Mouse (Mus musculus) cerebellum, postnatal 36 days (tissue): Measurements from ENCODE around the gene Cdh4.

ENCODE experiments used
- DNase-seq, 2 experiments: peaks; one replicate each; pipeline ENCODE4 v3.0.0; 2021 to 2022; ENCODE audit warnings: mixed read lengths in 2 of 2

Cdh4 gene

DNA sequence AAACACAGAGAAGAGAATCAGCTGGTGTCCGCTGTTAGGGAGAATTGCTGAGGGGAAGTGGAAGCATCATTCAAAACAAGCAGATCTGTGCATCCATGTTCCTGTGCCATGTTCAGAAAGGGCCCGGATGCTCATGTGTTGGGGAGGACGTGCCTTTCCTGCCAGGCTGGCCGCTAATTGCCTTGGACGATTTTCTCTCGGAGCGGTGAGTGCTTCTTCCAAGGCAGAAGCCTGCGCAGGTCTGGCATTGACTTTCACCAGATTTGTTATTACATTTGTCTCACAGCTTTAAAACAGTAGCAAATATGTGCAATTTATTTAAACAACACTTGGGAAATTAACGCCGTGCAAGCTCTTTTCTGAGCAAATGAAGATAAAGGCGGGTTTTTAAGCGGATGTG is 353.2 kb downstream of the Cdh4 start:
- no peak for DNase-seq

DNA sequence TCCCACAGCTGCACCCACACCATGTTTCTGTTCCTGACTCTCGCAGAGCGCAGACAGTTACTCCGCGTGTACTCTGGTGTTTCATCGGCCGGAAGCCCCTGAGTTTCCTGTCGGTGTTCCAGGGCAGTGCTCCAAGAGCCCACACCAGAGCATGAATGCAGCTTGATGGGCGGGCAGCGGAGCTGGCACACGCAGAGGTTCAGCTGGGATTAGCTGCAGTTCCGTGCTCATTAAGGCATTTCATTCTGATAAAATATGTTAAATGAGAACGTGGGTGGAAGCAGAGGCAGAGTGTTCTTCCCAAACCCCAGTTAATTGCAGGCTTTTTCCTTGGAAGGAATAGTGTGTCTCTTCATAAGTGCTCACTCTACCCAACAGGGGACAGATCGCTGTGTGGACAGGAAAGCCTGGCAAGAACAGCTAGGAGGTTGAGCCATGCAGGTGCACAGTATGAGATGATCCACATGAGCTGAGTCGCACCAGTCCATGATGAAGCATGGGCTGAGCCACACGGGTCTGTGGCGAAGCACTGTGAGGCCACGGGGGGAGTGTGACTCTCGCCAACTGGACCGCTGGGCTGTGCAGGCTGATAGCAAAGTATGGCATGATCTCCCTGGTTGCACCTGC is 357.8 kb downstream of the Cdh4 start:
- peak in 1 of 2 experiments; percentile 13 for DNase-seq

DNA sequence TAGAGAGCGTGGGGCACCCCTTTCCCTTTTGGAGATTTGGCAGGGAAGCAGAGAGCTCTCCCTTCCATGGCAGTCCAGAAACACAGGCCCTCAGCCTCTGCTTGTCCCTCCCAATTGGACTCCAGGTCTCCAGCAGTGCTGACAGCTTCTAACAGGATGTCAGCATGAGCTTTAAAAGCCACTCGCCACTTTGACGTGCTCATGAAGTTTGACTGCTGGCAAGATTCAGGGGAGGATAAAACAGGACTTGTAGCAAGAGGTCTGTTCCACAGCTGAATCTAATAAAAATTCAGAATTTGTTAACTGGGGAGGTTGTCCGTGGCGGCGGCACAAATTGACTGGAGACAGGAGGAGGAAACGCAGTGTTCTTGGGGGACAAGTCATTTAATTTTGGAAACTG is 358.8 kb downstream of the Cdh4 start:
- DNase-seq: no peak

DNA sequence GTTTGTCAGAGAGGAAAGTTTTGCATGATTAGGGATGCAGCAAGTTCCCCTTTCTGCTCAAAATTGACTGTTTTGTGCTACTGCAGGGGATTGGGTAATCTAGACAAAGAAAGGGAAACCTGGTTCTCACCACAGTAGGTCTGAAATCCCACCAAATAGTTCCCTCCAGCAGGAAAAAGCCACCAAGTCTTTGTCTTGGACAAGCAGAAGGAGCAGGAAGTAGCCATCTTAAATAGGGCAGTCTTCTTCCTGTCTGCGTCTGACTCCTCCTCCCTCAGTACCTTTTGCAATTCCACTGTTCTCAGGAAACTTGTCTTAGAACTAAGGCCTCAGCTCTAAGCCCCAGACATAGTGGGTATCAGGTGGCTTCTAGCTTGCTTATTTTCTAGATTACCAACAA is 360.2 kb downstream of the Cdh4 start:
- no peak for DNase-seq

DNA sequence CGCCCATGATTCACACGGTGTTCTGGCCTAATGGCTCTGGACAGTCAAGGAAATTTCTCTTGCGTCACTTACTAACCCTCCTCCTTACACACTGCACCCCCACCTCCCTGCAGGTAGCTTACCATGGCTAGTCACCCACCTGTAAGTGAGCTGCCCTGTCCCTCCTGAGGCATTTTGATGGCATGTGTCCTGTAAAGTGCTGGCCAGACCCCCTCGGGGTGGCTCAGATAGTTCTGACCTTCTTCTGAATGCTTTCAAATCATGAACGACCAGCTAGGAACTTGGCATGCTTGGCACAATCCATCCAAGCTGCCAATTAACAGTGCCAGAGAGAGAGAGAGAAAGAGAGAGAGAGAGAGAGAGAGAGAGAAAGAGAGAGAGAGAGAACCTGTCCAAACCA is 368.9 kb downstream of the Cdh4 start:
- no peak for DNase-seq

DNA sequence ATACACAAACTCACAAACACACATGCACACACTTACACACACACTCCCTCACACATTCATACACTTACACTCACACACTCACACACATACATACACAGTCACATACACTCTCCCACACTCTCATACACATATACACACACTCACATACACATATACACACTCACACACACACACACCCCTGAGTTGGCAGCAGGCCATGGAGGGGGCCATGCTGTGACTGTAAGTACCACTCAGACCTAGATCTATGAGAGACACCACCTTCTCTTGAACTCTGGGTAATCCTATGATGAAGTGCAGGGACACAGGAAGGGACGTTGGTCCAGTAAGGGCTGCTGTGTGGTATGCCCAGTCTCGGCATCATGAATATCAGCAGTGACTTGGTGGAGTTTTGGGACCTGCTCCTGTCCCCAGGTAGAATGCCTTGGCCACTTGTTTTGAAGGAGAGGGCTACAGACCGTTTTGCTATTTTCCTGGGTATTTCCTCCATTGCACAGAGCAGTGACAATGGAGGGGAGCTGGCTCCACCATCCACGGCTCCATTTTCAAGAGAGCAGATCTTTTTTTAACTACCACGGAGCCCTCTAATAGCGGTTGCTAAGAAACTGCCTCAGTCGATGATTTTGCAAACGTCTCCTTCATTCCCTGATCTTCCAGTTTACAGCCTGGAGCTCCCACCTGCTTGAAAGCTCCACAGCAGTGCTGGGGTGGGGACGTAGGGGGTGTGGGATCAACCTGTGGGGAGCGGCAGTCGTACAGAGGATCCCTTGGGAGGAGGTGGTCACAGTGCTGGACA is 371.0 kb downstream of the Cdh4 start:
- DNase-seq: no peak

DNA sequence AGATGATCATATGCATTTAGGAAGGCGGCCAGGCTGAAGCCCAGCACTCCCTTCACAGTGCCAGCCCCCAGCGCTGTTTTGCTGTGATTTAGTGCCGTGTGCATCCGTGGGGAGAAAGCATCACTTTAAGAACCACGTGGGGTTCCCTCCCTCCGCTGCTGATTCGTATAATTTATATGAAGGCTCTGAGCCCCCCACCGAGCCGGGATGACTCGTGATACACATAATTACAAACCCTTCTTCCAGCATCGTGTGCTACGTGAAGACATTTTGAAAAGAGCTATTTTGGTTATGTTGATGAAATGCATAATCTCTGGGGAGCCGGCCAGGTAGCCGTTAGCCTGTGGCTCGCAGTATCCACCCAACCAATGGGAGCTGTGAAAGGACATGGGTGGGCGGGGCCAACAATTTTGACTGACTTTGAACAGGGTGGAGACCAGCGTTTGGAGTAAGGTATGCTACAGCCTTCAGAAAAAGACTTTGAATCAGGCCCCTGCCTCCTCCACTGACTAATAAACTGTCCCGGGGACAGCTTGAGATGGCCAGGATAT is 382.6 kb downstream of the Cdh4 start:
- DNase-seq: peak in 1 of 2 experiments; percentile 31

DNA sequence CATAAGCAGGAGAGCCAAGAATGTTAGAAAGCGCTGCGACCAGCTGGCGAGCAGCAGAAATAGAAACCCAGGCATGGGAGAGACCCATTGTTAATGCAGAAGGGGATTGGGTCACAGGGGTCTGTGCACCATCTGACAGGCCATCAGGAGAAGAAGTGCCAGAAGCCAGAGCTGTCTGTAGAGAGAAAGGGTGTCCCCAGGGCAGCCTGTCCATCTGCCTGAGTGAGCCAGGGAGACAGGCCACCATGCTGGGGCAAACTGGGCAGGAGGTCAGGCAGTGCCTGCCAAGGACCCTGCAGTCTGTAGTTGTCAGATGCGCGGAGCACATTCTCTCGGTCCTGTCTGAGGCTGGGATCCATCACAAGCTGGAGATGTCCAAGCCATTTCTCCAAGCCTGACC is 386.7 kb downstream of the Cdh4 start:
- peak; percentile 18 to 21 for DNase-seq

DNA sequence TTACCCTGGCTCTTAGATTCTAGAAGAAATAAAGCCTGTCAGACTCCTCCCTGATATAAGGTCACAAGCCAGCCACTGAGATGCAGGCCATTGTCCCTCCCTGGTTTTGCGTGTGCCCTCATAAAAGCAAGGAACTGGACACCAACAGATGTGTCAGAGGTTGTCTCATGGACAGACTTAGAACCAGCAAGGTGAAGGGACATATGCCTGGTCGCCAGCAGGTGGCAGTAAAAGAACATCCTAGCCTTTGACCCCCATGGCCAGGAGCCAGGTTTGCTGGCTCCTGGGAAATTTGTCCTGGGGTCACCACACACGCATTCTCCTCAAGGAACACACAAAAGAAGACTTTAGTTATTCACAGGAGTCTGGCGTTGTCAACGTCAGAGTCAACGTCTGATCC is 387.7 kb downstream of the Cdh4 start:
- no peak for DNase-seq

DNA sequence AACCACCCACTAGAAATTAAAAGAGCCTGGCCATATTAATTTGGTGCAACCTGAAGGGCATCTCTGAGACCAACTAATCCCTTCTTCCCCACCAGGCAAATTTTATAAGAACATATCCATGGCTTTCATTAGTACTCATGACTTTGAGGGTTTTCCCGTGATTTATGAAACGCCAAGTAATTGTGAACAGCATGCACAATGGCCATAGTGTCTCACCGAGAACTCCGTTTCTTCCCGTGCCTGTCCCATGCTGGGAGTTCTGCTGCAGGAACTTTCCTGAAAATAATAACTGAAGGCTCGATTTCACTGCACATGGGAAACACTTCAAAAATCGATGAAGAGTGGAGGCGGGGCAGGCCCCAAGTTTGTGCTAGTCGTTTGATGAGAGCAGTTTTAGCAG is 392.7 kb downstream of the Cdh4 start:
- no peak for DNase-seq

DNA sequence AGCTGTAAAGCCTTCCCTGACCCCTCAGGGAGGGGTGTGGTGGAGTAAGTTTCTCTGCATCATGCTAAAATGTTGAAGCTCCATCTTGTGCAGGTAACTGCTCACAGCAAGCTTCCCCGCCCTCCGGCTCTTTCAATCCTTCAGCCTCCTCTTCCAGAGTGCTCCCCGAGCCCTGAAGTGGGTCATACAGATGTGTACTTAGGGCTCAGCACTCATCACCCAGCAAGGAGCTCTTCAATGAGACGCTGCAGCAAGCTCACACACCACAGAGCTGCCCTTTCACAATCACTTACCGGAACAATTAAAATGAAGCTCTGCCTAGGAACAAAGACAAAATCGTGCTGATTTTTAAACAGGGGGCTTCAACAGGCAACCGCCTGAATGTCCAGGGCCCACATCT is 393.3 kb downstream of the Cdh4 start:
- no peak for DNase-seq

DNA sequence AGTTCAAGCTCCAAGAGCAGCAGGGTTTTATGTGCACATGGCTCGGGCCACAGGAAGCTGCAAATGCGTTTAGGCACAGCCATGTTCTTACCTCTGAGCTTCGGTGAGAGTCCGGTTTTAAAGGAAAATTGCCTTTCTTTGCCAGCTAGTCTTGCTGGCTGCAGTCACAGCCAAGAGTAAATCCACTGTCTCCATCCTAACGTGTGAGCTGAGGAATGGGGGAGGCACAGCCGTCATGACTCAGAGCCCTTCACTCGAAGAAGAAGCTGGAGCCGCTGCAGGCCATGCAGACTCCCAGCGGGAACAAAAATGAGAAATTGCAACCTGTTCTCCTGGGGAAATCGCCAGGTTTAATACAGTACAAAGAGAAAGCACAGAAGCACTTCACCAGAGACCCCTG is 395.0 kb downstream of the Cdh4 start:
- no peak for DNase-seq

DNA sequence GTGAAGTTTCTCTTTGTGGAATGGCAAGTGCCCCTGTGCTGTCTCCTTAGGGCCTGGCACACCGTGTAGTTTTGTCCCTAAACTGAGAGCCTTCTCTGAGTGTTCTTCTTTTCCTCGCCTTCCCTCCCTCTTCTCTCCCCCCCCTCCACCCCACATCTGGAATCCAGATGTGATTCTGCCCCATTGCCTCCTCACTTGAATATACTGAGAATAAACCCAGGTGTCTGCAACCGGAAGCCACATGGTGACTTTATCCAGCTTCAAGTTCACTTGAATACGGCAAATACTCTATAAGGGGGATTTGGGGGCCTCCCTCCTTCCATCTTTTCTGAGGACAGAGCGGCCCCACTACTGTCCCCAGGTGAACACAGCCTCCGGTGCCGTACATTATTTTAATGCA is 395.8 kb downstream of the Cdh4 start:
- DNase-seq: no peak

DNA sequence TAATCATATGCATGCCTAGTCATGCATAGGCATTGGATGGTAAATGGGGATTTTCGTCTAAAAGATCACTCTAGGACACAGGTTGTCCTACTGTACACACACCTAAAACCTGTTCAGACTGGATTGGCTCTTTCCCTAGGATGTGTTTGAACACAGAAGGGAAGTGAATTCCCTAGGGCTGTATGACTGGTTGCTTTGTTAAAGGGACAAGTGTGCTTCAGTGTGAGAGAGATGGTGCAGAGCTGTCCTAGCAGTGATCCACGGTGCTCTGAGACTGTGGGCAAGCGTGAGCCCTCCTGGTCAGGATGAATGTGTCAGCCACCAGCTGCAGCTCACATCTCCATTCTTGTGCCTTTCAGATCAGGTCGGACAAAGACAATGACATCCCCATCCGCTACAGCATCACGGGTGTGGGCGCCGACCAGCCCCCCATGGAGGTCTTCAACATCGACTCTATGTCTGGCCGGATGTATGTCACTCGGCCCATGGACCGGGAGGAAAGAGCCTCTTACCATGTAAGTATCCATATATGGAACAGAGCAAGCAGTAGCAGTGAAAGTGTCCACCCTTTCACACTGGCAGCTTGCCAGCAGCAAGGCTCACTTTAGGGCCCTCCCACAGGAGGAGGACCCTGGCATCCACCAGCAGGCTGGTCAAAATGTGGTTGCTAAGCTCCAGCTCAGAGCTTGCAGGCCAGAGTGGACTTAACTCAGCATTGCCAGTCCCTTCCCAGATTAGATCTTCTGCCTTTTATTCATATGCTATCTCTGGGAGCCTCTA is 400.6 kb downstream of the Cdh4 start:
- no peak for DNase-seq

DNA sequence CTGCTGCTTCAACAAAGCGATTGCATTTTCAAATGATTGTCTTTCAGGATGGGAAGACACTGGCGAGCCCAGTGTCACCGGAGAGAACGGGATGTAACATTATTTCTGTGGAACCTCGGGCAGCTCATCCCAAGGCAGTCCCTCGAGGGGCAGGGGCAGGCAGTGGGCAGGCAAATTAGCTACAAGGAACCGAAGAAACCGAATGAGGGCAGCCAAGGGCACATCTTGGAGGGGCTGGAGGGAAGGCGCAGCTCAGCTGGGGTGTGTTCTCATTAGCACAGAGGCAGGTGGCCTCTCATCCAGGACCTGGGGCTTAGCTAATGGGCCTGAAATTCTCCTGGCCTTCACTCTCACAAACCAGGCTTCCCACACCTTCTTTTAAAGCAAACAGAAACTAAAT is 407.5 kb downstream of the Cdh4 start:
- no peak for DNase-seq

DNA sequence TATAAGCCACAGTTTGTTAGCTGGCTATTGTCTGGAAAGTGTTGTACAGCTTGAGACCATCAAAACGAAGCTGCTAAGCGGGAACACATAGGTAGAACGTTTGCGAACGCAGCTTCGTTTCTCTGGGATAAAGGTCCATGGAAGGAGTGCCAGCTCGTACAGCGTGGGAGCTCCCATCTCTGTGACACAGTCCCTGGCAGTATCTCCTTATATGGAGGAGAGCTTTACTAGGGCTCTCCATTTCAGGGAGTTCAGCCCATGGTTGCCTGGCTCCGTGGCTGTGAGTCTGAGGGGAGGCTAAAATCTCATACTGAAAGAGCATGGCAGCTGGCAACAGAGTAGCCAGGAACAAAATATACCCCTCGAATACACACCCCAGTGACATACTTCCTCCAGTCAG is 409.9 kb downstream of the Cdh4 start:
- DNase-seq: no peak

DNA sequence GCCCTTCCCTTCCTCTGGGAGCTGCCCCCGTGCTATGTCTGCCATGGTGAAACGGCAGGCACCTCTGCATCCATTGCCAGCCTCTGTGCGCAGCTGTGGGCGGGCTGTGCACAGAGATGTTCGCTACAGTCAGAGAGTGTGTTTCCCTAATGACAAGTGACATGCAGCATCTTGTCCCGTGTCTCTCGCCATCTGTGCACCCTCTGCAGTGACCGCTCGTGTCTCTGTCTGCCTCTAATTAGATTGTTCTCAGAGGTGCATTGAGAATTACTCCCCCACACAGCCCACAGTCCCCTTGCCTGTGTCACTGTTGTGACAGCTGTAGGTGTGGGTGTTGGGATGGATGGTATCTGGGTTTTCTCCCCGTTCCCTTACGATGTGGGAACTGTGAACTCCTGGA is 410.6 kb downstream of the Cdh4 start:
- no peak for DNase-seq

DNA sequence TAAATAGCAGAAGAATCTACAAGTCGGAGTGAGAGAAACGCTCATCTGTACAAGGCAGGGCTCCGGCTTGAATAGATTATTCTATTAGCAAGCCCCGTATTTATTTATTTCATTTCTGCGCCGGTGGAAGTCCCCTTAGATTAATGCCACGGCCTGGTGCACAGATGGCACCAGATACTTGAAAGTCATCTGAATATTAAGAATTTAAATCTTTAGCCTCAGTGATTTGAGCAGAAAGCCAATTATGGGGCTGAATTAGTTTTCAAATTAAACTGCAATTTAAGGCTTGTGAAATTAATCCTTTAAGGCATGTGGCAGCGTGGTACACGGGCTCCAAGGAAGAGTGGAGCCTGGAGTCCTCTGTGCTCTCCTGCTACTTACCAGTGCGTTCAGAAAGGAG is 411.7 kb downstream of the Cdh4 start:
- DNase-seq: no peak

DNA sequence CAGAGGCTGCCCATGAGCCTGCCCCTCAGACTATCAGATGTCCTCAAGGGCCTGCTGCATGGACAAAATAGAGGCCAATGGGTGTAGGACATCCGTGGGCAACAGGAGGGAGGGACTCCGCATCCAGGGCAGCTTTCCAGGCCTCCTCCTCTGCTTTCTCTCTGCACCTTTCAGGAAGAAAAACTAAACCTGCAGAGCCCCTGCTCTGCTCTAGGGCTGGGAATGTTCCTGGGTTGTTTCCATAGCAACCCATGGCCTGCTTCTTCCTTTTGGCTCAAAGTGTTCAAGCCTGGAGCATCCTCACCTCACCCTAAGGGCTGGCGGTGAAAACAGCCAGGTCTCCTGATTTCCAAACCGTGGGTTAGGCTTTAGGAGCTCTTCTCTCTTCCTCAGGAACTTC is 414.9 kb downstream of the Cdh4 start:
- no peak for DNase-seq

DNA sequence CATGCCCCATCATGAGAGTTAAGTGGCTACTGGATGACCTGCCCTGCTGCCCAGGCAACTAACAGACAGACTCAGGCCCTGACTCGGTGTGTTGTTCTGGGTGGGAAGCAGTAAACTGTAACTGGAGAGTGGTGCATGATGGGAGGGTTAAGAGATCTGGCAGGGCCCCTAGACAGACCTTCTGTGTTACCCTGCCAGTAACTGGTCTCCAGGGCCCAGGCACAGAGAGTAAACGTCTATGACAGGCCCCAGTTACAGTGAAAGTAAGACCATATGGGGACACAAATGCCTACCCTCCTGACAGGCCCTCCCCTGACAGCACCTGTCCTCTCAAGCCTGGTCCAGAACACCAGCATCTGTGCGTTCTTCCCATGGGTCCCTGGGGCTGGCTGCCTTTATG is 420.4 kb downstream of the Cdh4 start:
- no peak for DNase-seq

DNA sequence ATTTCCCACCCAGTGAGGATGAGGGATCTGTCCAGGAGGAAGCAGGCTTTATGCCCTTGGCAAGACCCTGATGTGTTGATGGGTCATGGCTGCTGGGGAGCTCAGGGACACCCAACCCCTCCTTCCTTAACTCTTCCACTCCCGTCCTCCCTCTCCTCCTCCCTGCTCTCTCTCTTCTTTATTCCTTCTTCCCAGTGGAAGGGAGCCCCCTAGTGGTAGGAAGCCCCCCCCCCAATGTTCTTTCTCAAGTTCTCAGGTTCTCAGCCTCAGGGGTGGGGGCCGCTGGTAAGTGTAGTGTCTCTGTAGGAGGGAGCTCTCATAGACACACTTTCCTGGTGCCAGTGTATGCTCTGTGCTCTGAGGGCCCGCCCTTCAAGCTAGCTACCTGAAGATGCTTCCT is 421.0 kb downstream of the Cdh4 start:
- peak in 1 of 2 experiments; percentile 20 for DNase-seq

DNA sequence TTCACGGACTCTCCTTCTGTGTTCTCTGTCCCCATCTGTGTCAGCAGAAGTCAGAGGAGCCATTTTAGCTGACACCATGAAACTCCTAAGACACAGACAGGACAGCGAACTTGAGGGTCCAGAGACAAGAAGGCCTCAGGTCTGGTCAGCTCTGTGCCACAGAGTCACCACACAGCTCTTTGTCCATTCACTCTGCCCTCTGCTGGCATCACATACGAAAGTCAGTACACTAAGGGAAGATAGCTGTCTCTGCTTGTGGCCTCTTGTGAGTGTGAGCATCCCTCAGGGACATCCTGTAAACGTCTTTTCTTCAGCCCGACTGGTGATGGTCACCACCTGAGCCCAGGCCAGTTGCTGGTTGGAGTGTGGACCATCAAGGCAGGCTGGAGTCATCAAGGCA is 422.9 kb downstream of the Cdh4 start:
- no peak for DNase-seq

DNA sequence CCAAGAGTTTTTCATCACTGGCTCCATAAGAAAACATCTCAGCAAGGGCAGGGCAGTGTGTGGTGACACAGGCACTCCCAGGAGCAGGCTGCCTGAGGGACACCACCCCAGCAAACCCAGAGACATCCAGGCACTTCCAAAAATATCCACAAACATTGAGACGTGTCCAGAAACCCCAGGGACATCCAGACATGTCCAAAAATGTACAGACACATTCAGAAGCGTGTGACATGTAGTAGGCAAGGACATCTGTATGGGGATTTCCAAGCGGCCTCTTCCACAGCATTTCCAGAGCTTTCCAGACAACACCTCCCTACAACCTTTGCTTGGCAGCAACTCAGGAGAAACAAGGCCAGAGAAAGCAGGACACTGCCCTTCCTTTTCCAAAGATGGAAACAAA is 425.4 kb downstream of the Cdh4 start:
- no peak for DNase-seq

DNA sequence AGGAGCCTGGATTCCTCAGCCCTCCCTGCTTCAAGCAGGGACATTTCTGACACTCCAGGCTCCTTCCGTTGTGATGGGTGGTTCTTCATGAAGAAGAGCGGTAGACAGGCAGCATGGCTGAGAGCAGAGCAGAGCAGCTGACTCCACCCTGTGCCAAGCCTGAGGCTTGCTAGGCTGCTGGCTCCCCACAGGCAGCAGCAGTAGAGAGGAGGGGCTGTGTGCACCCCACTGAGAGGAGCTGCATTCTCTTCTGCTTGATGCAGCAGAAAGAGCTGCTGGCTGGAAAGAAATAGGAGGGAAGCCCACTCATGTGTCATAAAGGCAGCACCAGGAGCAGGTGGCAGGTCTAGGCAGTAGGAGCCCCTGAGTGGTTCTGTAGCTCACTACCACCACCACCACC is 427.6 kb downstream of the Cdh4 start:
- DNase-seq: peak in 1 of 2 experiments; percentile 28
